Mouse (Mus musculus) spleen, adult 2 months (tissue): ENCODE measurements at regions not wholly inside any gene's neighbourhood (a gene's known extent, or its start where the extent isn't known, plus 50 kb on each side); places are given as distances from the start of the nearest gene placed in this dataset.

Source experiments
- CTCF ChIP-seq: fragments of 200-500 bp; IDR thresholded peaks from 2 replicates; pipeline ENCODE4 v1.5.1; 2011; ENCODE audit warnings: mild to moderate bottlenecking, inconsistent platforms; ENCODE audit not compliant: insufficient read depth, insufficient read length, insufficient replicate concordance; ENCODE audit errors: extremely low read depth
- POLR2A ChIP-seq: fragments of 200-500 bp; IDR thresholded peaks from 2 replicates; pipeline ENCODE4 v1.6.1; 2011; ENCODE audit warnings: low read depth, low read length, inconsistent platforms

GRCm38 (mm10) chr6:100502139-100502538, 168.8 kb downstream of the Shq1 start:
- TF ChIP-seq POLR2A, result no peak
- no peak for TF ChIP-seq CTCF
